Mouse (Mus musculus) liver, embryonic 14.5 days (tissue): ENCODE results near the gene Appl2.

Source experiments
- CTCF ChIP-seq: IDR thresholded peaks from 2 replicates; pipeline ENCODE4 v1.5.1; 2016; ENCODE audit warnings: antibody characterized with exemption, low read depth, control low read depth
- EP300 ChIP-seq: IDR thresholded peaks from 2 replicates; pipeline ENCODE4 v1.6.1; 2016; ENCODE audit warnings: antibody characterized with exemption, low read depth

GRCm38 (mm10) chr10:83610518-83610917 lies 38.0 kb downstream of the Appl2 start:
- no peak for TF ChIP-seq CTCF
- TF ChIP-seq EP300 = no peak
